Mouse (Mus musculus) gastrocnemius, adult 18-20 months (tissue): ENCODE results near the gene Samd11. TPM values are rescaled to one million over a fixed set of nuclear protein-coding genes. Genes with fewer than 3 reads are reported as not detected.

Experiments
- DNase-seq: peaks from one replicate; pipeline ENCODE4 v3.0.0; 2021; ENCODE audit warnings: low spot score
- long read RNA-seq, 2 experiments: library from polyadenylated mRNA; stranded (forward); transcript quantifications; one replicate each; pipeline ENCODE4 v2.0.0; 2021
- total RNA-seq, 2 experiments: library from RNA; stranded (reverse); gene quantifications; 2 replicates each; pipeline ENCODE4 v1.2.3; 2021

Samd11 gene
- total RNA-seq = not detected
- long read RNA-seq, experiment 1 = 0 reads
- long read RNA-seq, experiment 2 = 0 reads

DNA sequence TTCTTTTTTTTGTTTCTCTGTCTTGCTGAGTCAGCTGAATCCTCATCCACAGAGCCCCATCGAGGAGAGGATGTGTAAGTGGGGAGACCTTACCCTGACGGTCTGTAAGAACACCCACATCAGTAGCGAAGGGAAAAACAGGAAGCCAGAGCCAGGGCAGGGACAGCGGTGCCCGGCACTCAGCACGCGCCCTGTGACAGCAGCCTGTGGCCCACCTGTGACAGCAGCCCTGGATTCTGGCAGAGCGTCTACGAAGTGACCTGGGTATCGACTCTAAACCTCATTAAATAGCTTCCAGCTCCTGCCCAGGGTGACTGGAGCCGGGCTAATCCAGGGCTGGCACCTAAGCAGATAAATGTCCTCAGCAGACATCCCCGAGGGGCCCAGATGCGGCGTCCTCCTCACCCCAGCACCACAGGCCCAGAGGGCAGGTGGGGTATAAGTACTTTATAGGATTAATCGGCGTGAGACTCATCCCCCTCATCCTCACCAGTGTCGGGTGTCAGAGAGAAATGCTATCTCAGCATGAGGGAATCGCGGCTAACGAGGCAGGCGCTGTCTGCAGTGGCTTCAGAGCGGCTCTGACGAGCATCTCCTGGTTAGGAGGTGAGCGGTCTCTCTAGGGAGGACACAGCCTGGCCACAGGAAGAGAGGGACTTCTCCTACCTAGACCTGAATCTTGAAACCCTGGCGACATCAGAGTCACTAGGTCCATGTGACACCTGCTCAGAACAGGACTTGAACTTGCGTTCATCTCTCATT is at the start of gene Samd11:
TSS of gene Samd11 (minus strand) at position 580 of the 762 bp plus-strand sequence.
- DNase-seq = no peak

DNA sequence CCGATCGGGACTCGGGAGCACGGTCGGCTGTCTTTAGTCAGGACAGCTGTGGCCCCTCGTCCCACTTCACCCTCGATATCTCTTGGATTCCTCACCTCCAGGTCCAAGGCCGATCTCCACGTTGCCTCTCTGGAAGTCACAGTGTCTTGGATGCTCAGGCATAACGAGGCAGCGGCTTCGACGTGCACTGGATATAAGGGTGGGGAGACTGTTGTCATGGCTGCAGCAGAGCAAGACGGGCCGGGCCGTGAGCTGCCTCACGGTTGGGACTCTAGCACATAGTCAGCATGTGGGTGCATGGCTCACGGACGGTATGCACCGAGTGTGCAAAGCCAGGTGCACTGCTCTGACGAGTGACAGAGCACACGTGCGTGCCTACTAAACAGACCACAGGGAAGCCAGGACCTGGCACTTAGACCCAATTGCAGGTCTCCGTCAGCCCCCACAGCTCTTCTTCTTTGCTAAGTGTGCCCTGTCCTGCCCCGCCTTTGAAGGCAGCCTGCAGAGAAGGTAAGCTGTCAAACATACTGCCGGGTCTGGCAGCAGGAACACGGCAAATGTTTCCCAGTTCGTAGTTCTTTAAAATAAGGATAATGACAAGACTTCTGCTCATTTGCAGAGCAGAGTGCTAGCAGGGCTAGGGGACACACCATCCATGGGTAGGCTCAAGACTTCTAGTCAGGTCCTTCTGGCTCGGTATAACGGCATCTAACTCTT is 938 bp downstream of the Samd11 start:
- DNase-seq = no peak

- DNase-seq = no peak
Observed at GRCm38 (mm10) chr4:156253043-156253442, 2.4 kb downstream of the Samd11 start.

DNA sequence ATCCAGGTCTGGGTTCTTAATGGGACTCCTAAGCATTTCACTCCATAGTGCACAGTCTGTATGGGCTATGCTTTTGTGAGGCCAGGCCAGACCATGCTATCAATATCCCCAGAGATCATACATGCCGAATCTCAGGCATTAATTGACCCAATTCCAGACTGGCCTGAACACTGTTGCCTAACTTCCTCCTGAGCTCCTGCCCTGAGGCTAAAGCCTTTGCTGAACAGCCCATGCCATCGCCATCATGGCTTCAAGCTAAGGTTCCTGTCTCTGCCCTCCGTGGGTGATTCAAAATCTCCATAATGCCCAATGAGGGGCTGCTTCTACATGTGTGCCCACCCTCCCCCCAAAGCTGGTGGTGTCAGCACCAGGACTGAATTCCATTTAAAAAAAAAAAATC is 2.8 kb downstream of the Samd11 start:
- no peak for DNase-seq

- DNase-seq = no peak
Observed at GRCm38 (mm10) chr4:156252140-156252539, 3.3 kb downstream of the Samd11 start.

DNA sequence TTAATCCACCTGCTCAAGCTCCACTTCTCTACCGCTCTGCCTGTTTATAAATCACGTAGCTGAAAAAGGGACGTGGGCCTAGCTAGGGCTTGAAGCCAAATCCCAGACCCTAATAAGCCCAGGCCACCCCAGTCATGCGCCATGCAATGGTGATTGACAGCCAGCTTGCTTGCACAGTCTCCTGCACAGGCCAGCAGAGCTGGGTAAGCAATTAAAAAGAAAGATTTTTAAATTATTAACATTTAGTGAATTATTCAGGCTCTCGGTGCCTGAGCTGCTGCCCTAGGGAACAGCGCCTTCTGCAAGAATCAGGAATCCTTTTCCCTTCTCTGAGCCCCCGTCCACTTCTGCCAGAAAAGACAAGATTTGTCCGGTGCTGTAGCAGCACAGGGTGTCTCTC is 4.4 kb downstream of the Samd11 start:
- no peak for DNase-seq

GRCm38 (mm10) chr4:156249567-156249966 is 5.9 kb downstream of the Samd11 start:
- no peak for DNase-seq

- DNase-seq = no peak
Observed at GRCm38 (mm10) chr4:156236651-156237447, 18.6 kb downstream of the Samd11 start.

DNA sequence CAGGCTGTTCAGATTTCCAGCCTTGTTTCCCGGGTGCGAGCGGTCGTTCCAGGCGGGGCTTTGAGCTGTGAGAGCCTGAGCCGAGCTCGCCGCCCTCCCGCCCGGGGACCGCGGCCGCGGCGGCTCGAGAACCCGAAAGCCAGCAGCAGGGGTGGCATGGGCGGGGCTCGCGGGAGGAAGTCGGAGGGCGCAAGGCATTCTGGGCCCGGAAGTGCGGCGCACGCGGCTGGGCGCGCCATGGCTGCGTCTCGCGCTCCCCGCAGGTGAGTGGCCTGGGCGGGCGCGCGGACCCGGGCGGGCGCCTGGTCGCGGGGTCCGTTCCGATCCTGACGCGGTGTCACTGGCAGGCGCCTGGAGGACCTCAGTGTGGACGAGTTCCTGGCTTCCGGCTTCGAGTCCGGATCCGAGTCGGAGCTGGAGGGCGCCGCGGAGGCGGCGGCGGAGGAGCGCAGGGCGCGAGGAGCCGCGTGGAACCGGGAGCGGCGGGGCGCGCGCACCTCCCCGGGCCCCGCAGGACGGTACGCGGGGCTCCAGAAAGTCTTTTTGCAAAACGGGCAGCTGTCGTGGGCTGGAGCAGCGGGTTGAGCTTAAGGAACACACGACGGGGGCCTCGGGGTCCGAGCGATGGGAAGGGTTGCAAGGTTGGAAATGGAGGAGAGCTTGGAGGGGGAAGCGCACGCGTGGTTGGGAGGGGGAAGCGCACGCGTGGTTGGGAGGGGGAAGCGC is 19.5 kb downstream of the Samd11 start, which contains the start of gene Noc2l:
TSS of gene Noc2l (plus strand) at position 203 of the 726 bp plus-strand sequence.
- DNase-seq = peak; percentile 90

DNA sequence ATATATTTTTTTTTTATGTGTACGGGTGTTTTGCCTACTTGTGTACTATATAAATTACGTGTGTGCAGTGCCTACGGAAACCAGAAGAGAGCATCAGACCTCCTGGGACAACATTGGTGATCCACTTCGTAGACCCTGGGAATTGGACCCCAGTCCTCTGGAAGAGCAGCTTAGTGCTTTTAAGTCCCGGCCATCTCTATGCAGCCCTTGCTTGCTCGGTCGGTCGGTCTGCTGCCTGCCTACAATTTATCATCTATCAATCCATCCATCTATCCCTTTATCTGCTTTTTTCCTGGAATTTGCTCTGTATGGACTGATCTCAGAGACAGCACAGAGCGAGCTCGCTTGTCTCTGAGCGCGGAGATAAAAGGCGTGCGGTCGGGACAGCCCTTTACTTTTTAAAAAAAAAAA is 20.1 kb downstream of the Samd11 start:
- no peak for DNase-seq

DNA sequence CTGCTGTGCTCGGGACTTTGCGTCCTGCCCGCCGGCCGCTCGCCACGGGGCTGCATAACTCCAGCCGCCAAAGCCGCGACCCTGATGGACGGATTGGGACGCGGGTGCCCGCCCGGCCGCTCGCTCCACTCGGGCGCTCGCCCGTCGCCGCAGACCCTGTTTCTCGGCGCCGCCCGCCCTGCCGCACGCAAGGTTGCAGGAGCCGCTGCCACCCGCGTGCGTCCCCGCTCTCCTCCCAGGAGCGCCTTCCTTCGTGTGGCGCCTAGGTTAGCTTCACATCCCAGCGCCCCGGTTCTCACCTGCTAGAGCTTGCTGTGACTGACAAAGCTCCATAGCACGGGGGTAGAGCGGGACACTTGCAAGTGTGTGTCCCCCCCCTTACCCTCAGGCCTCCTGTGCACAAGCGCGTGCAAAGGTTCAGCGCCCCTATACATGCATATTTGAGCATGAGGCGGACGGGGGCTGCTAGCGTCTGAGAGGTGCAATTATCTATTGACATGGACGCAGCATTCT is 20.7 kb downstream of the Samd11 start, which contains the start of gene Plekhn1:
TSS of gene Plekhn1 (minus strand) at position 157 of the 513 bp plus-strand sequence.
- DNase-seq = peak; percentile 69

DNA sequence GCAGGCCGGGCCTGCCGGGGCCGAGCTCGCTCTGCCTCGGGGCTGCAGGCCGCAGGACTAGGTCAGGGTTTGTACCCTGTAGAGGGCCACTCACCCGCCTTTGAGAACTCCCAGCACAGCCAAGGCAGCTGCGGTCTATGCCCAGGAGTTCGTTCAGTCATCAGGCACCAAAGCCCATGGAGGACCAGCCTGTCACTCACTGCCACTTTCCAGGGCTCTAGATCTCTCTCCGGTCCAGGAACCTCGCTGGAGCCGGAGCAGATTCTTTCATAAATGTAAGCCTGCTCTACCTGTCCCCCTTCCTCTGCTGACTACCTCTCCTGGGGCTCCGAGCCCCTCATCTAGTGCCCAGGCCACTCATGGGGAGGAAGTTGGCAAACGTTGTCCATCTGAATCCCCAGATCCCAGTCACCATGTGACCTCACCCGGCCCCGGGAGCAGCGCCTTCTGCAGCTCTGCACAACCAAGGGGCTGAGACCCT is 21.4 kb downstream of the Samd11 start:
- DNase-seq = no peak

DNA sequence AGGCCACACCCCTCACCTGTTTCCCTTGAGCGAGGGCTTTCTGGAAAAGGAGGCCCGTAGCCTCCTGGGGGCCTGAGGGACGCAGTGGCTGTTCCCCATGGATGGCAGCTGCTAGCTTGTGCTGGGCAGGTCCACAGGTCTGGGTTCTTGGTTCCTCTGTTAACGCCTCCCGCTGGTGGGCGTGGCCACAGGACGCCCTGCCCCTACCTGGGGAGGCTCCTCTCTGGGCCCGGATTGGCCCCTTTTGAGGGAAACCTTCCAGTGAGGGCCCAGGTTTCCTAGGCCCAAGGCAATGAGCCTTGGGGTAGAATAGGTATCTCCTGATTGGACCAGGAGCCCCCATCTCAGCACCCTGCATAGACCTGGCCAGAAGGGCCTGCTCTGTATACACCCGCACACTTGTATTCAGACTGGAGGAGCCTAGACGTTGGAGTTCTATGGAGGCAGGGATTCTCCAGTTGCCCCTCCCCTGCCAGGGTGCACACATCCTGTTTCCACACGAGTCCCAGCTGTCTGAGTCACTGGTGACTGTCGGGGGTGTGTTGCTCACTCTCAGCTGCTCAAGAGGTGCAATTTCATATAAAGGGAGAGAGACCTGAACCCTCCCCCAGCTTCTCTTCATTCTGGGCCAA is 26.9 kb downstream of the Samd11 start:
- no peak for DNase-seq

- no peak for DNase-seq
Observed at GRCm38 (mm10) chr4:156227752-156228392, 27.6 kb downstream of the Samd11 start.

DNA sequence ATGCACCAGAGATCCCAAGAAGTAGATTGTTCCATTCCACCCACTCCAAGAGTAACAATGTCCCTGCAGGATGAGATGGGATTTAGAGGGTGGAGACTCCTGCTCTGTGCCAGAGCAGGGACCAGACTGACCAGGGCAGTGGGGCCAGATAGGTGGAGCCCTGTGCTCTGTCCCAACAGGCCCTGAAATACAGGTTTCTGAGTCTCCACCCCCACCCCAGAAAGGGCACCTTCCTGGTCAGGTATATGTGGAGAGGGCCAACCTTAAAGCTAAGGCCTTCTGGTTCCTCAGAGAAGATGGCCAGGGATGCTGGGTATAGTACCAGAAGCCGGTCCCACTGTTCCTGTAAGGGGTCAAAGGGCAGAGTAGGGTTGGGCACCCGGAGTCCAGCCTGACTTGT is 31.2 kb downstream of the Samd11 start:
- DNase-seq = no peak

GRCm38 (mm10) chr4:156219936-156220335 is 35.5 kb downstream of the Samd11 start:
- DNase-seq = peak; percentile 49

DNA sequence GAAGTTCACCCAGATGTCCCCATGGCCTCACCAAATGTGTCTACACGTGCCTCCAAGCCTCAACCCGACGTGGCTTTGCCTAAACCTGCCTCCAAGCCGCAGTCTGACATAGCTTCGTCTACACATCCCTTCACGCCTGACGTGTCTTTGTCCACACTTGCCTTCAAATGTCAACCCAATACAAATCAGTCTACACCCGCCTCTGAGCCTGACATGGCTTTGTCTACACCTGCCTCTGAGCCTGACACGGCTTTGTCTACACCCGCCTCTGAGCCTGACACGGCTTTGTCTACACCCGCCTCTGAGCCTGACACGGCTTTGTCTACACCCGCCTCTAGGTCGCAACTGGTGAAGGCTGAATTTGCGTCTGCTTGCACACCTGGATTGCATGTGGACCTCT is 37.6 kb downstream of the Samd11 start:
- DNase-seq = no peak

GRCm38 (mm10) chr4:156217022-156217669 is 38.3 kb downstream of the Samd11 start:
- DNase-seq = peak; percentile 44

DNA sequence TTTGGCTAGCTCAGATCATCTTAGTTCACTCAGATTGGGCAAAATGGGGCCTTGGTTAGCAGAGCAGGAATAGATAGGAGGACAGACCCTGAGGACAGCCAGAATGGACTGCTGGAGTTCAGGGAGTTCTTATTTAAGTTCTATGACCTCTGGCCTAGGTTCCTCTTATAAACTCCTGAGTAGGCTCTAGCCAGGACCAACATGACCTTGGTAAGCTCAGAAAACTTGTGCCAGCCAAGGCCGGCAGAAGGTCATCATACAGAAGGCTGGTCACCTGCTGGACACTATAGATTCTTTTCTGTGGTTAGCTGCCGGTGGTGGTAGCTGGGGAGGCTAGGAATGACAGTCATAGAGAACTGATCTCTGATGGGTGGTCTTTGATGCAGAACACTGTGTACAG is 39.3 kb downstream of the Samd11 start:
- no peak for DNase-seq
